Mouse (Mus musculus) ES-Bruce4 (cell line): ENCODE data around the gene Ang. TPM values are rescaled to one million over a fixed set of nuclear protein-coding genes. Genes with fewer than 3 reads are reported as not detected.

ENCODE experiments used
- H3K27ac ChIP-seq: 2 replicates; pipeline ENCODE4 v1.5.1; 2012; ENCODE audit warnings: low read length, inconsistent platforms; ENCODE audit not compliant: insufficient read depth
- H3K27me3 ChIP-seq: 2 replicates; pipeline ENCODE4 v1.6.1; 2012; ENCODE audit warnings: mild to moderate bottlenecking, low read length, inconsistent platforms; ENCODE audit not compliant: control insufficient read depth, poor library complexity, insufficient read depth, severe bottlenecking
- H3K36me3 ChIP-seq: 2 replicates; pipeline ENCODE4 v1.6.1; 2012; ENCODE audit warnings: inconsistent platforms, mild to moderate bottlenecking, low read length, moderate library complexity; ENCODE audit not compliant: control insufficient read depth, poor library complexity, insufficient read depth, severe bottlenecking
- H3K4me1 ChIP-seq: one replicate; pipeline ENCODE4 v1.8.1; 2011; ENCODE audit warnings: low read length; ENCODE audit not compliant: control insufficient read depth, insufficient read depth
- H3K4me3 ChIP-seq: 2 replicates; pipeline ENCODE4 v1.5.1; 2011; ENCODE audit warnings: low read depth, mild to moderate bottlenecking, low read length
- H3K9ac ChIP-seq: 2 replicates; pipeline ENCODE4 v1.6.1; 2012; ENCODE audit warnings: low read depth, mild to moderate bottlenecking, inconsistent platforms; ENCODE audit not compliant: poor library complexity, severe bottlenecking
- H3K9me3 ChIP-seq: replicated peaks from 2 replicates; pipeline ENCODE4 v1.6.1; 2012; ENCODE audit warnings: mild to moderate bottlenecking, low read length, inconsistent platforms; ENCODE audit not compliant: control insufficient read depth, poor library complexity, insufficient read depth, severe bottlenecking
- CTCF ChIP-seq: IDR thresholded peaks from one replicate; pipeline ENCODE4 v1.8.1; 2011; ENCODE audit warnings: low read depth, low read length
- EP300 ChIP-seq: IDR thresholded peaks from 2 replicates; pipeline ENCODE4 v1.6.1; 2011; ENCODE audit warnings: low read depth, low read length; ENCODE audit not compliant: insufficient read depth
- POLR2A ChIP-seq: IDR thresholded peaks from one replicate; pipeline ENCODE4 v1.8.1; 2011; ENCODE audit warnings: low read length; ENCODE audit not compliant: insufficient read depth
- polyA plus RNA-seq: library from polyadenylated mRNA; stranded (reverse); fragments of >200 nt; gene quantifications from 2 replicates; pipeline ENCODE4 v1.2.4, GENCODE M21; 2011; ENCODE audit warnings: low read depth; ENCODE audit not compliant: missing spikeins, insufficient read depth, insufficient read length

Ang gene
- polyA plus RNA-seq, 1 experiment = 3.2 TPM

DNA sequence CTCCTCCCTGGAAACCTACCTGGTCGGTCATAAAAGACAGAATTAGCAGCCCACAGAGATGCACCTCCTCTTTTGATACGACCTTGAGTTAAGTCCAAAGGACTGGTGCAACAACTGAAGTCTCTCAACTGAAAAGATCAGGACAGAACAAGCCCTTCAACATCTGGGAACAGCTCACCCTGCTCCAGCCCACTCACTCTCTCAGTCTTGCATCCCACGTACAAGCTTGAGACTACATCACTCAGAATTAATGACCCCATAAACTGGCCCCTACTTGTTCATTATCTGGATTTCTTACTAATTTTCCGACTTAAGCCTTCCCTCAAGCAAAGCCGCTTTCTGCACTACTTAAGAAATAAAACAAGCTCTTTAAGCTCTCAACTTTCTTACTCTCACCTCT lies 37.8 kb upstream of the Ang start:
- TF ChIP-seq POLR2A (no peak), CTCF (no peak), EP300 (no peak)
- Histone ChIP-seq H3K9ac (no peak overlapping the region), H3K27ac (no peak overlapping the region), H3K4me3 (no peak overlapping the region), H3K4me1 (peaks cover 3% of the 10 kb centered on the region), H3K9me3 (no peaks in the 10 kb centered on the region), H3K36me3 (no peaks in the 10 kb centered on the region), H3K27me3 (no peaks in the 10 kb centered on the region)

- Histone ChIP-seq H3K4me3 (no peak overlapping the region), H3K36me3 (no peaks in the 10 kb centered on the region), H3K27ac (no peak overlapping the region; the same call in 1 of the 2 replicates), H3K9ac (no peak overlapping the region), H3K4me1 (peaks cover 3% of the 10 kb centered on the region), H3K27me3 (no peaks in the 10 kb centered on the region), H3K9me3 (no peaks in the 10 kb centered on the region)
- no peak for TF ChIP-seq CTCF
- no peak for TF ChIP-seq POLR2A
- no peak for TF ChIP-seq EP300
These were observed 36.4 kb upstream of the Ang start for GRCm38 (mm10) chr14:51054243-51055237.

DNA sequence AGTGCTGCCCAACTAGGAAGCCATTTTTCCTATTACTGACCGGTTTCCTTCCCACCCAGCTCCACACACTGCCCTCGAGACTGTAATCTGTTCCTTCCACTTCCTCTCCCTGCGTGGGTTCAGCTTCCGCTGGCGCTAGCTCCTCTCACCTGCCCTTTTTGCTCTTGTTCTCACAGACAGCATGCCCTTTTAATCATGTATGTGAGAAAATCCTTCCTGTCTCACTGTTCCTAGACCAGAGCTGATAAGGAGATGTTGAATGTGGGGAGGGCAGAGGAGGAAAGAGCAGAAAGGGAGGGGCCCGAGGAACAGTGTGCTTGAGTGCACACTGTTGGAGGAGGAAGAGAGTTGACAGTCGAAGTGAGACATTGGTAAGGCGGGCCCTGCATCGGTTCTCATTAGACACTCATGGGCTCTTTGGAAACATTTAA lies 33.5 kb upstream of the Ang start, which contains the start of gene Rnase12:
TSS of gene Rnase12 (minus strand) at position 261 of the 431 bp plus-strand sequence.
- no peak for TF ChIP-seq POLR2A
- no peak for TF ChIP-seq EP300
- TF ChIP-seq CTCF = no peak
- H3K4me1 ChIP-seq = peaks cover 3% of the 10 kb centered on the region
- H3K36me3 ChIP-seq = no peaks in the 10 kb centered on the region
- no peaks in the 10 kb centered on the region for H3K27me3 ChIP-seq
- H3K27ac ChIP-seq = no peak within 1 kb of the TSS
- no peaks in the 10 kb centered on the region for H3K9me3 ChIP-seq
- H3K4me3 ChIP-seq = no peak within 1 kb of the TSS
- H3K9ac ChIP-seq = no peak within 1 kb of the TSS

GRCm38 (mm10) chr14:51060761-51061160 lies 30.2 kb upstream of the Ang start:
- Histone ChIP-seq H3K4me3 (no peak overlapping the region), H3K27me3 (no peaks in the 10 kb centered on the region), H3K4me1 (no peaks in the 10 kb centered on the region), H3K9ac (no peak overlapping the region), H3K36me3 (no peaks in the 10 kb centered on the region), H3K9me3 (no peaks in the 10 kb centered on the region), H3K27ac (no peak overlapping the region)
- TF ChIP-seq POLR2A = no peak
- TF ChIP-seq CTCF = no peak
- no peak for TF ChIP-seq EP300

- TF ChIP-seq POLR2A (no peak), EP300 (no peak), CTCF (no peak)
- no peak overlapping the region for H3K27ac ChIP-seq
- H3K9me3 ChIP-seq = no peaks in the 10 kb centered on the region
- no peaks in the 10 kb centered on the region for H3K27me3 ChIP-seq
- H3K36me3 ChIP-seq = no peaks in the 10 kb centered on the region
- H3K4me1 ChIP-seq = no peaks in the 10 kb centered on the region
- no peak overlapping the region for H3K9ac ChIP-seq
- H3K4me3 ChIP-seq = no peak overlapping the region
These were observed 22.0 kb upstream of the Ang start for GRCm38 (mm10) chr14:51068956-51069355.

DNA sequence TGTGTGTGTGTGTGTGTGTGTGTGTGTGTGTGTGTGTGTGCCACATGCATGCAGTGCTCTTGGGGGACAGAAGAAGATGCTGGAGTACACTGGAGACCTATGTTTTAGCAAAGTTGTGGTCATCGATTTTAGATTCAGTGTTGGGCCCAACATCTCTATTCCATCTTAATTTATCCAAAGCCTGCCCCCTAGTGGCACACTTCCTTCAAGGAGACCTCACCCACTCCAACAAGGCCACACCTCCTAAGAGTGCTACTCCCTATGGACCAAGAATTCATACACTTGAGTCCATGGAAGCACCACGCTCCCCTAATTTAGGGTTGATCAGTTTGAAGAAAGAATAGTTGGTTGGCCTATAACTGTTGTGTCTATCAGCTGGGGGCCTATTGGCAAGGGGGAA lies 21.3 kb upstream of the Ang start:
- H3K9ac ChIP-seq = no peak overlapping the region
- H3K36me3 ChIP-seq = no peaks in the 10 kb centered on the region
- H3K4me1 ChIP-seq = no peaks in the 10 kb centered on the region
- H3K27me3 ChIP-seq = no peaks in the 10 kb centered on the region
- H3K9me3 ChIP-seq = no peaks in the 10 kb centered on the region
- H3K4me3 ChIP-seq = no peak overlapping the region
- TF ChIP-seq CTCF = peak; percentile 38
- no peak for TF ChIP-seq POLR2A
- H3K27ac ChIP-seq = no peak overlapping the region
